Comparison of ENCODE assay signal across 15 mouse cellular contexts in the genomic region with DNA sequence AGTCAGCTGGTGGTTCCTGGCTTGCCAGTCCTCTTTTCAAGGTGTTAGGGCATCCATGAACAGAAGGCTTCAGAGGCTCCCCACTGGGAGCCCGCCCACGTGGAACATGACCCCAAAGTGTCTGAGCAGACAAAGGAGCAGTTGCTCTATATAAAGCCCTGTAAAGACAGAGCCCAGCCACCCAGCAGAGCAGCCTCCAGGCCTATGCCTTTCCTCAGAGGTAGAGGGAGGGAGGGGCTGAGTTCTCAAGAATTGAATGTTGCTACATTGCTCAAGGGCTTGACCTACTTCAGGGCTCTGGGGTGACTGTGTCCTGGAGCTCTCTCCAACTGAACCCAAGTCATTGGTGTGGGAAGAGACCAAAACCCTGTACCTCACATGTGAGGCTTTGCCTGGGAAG.
DNase-seq lines count a peak whose midpoint lies in the region; ATAC-seq lines count a peak whose summit lies in the region.
"Had no signal": no experiment of that assay in that cellular context is flagged by ENCODE, and none has a peak within 500 bp of the region (broad histone marks: within the 10 kb centered on the region; RNA-seq: fewer than 3 reads in every experiment).

No protein-coding gene starts in this region.

- peak overlapping the region; percentile 10; the same call in 1 of the 2 replicates for H3K27ac ChIP-seq in heart, embryonic 10.5 days
- peak overlapping the region; percentile 46; the same call in 1 of the 2 replicates for H3K27ac ChIP-seq in limb, embryonic 10.5 days
- no peak overlapping the region for H3K27ac ChIP-seq in forebrain, embryonic 16.5 days (ENCODE audit: low read length)
- H3K27ac ChIP-seq: heart, embryonic 15.5 days; hindbrain, embryonic 14.5 days; liver, embryonic 15.5 days had no signal

- no peak for ATAC-seq in forebrain, embryonic 16.5 days

- DNase-seq in heart, embryonic 10.5 days (ENCODE audit: low spot score): no peak
- no peak for DNase-seq in heart, adult 8-10 months (ENCODE audit: low spot score)
- DNase-seq in Muller cell, postnatal 12 days (ENCODE audit: inconsistent ontology term): peak; percentile 43
- no peak for DNase-seq in limb, embryonic 10.5 days (ENCODE audit: low spot score)
- DNase-seq in thymus, postnatal 14 days: peak; percentile 85
- DNase-seq in spleen, adult 12 weeks (ENCODE audit: low spot score): no peak
- DNase-seq: adrenal gland, adult 2 months; kidney, adult 11 months; kidney, postnatal 36 days had no signal

- H3K4me2 ChIP-seq in forebrain, embryonic 16.5 days (ENCODE audit: low read length): no peak overlapping the region
- H3K4me2 ChIP-seq: heart, embryonic 15.5 days; hindbrain, embryonic 14.5 days; liver, embryonic 15.5 days had no signal

- H3K27me3 ChIP-seq in heart, embryonic 10.5 days (ENCODE audit: insufficient read depth, poor library complexity, severe bottlenecking): no peaks in the 10 kb centered on the region
- H3K27me3 ChIP-seq in limb, embryonic 10.5 days (ENCODE audit: low read depth, poor library complexity, severe bottlenecking): no peaks in the 10 kb centered on the region
- H3K27me3 ChIP-seq in forebrain, embryonic 16.5 days (replicated peaks; ENCODE audit: control insufficient read depth, insufficient read depth, low read length): no peaks in the 10 kb centered on the region
- H3K27me3 ChIP-seq: heart, embryonic 15.5 days; liver, embryonic 15.5 days; megakaryocyte, embryonic 14.5 days had no signal

- no peaks in the 10 kb centered on the region for H3K9me3 ChIP-seq in heart, embryonic 10.5 days
- H3K9me3 ChIP-seq in limb, embryonic 10.5 days (replicated peaks): no peaks in the 10 kb centered on the region
- H3K9me3 ChIP-seq in forebrain, embryonic 16.5 days (ENCODE audit: control insufficient read depth, low read length): no peaks in the 10 kb centered on the region
- H3K9me3 ChIP-seq: heart, embryonic 15.5 days; liver, embryonic 15.5 days; megakaryocyte, embryonic 14.5 days had no signal

- H3K4me1 ChIP-seq in heart, embryonic 10.5 days: peaks cover 30% of the 10 kb centered on the region
- peaks cover 66% of the 10 kb centered on the region for H3K4me1 ChIP-seq in limb, embryonic 10.5 days
- no peaks in the 10 kb centered on the region for H3K4me1 ChIP-seq in forebrain, embryonic 16.5 days (replicated peaks; ENCODE audit: control insufficient read depth, insufficient read depth, low read length)

- no peak overlapping the region for H3K9ac ChIP-seq in forebrain, embryonic 16.5 days (replicated peaks; ENCODE audit: low read depth, low read length)
- H3K9ac ChIP-seq: heart, embryonic 15.5 days; hindbrain, embryonic 14.5 days; liver, embryonic 15.5 days had no signal

- H3K4me3 ChIP-seq in heart, embryonic 10.5 days: no peak overlapping the region
- no peak overlapping the region for H3K4me3 ChIP-seq in limb, embryonic 10.5 days
- no peak overlapping the region for H3K4me3 ChIP-seq in forebrain, embryonic 16.5 days (replicated peaks; ENCODE audit: low read length)
- H3K4me3 ChIP-seq: erythroblast, embryonic 14.5 days; heart, embryonic 15.5 days; liver, embryonic 15.5 days; megakaryocyte, embryonic 14.5 days had no signal

- WGBS in heart, embryonic 10.5 days: 63% methylated on average over 2 of the region's 2 CpGs
- 50% methylated on average over 2 of the region's 2 CpGs for WGBS in limb, embryonic 10.5 days
- 38% methylated on average over 2 of the region's 2 CpGs for WGBS in forebrain, embryonic 16.5 days

- H3K36me3 ChIP-seq in heart, embryonic 10.5 days: no peaks in the 10 kb centered on the region; the same call in 1 of the 2 replicates
- H3K36me3 ChIP-seq in limb, embryonic 10.5 days: no peaks in the 10 kb centered on the region
- H3K36me3 ChIP-seq in forebrain, embryonic 16.5 days (ENCODE audit: control insufficient read depth, insufficient read depth): no peaks in the 10 kb centered on the region
- H3K36me3 ChIP-seq: heart, embryonic 15.5 days; liver, embryonic 15.5 days had no signal

Comparison
In these comparisons a context has a peak if more than half of its experiments do, and no peak if none do; other contexts are left out.
1. DNase-seq: peak in Muller cell, postnatal 12 days (single experiment) and thymus, postnatal 14 days (single experiment); none in heart, embryonic 10.5 days (single experiment), heart, adult 8-10 months (single experiment), limb, embryonic 10.5 days (single experiment) and spleen, adult 12 weeks (single experiment).